Mouse (Mus musculus): ENCODE data around the gene Nmd3.

DNA sequence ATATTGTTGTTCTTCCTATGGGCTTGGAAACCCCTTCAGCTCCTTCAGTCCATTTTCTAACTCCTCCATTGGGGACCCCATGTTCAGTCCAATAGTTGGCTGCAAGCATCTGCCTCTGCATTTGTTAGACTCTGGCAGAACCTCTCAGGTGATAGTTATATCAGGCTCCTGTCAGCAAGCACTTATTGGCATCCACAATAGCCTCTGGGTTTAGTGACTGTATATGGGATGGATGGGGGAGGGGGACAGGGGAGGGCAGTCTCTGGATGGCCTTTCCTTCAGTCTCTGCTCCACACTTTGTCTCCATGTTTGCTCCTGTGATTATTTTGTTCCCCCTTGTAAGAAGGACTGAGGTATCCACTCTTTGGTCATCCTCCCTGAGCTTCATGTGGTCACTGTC is 9.1 kb downstream of the Nmd3 start:
- no peak for TF ChIP-seq CTCF (IDR thresholded peaks at IDR 0.05; ENCODE audit: low read depth)
- no peak for TF ChIP-seq EP300 (optimal IDR thresholded peaks at IDR 0.05)
